Mouse (Mus musculus): Measurements from ENCODE around the gene Lpcat2b. TPM values are rescaled to one million over a fixed set of nuclear protein-coding genes. Genes with fewer than 3 reads are reported as not detected.

The Lpcat2b gene
- not detected in 2 replicates for total RNA-seq (2023)

GRCm38 (mm10) chr5:107431249-107431648 lies at the start of gene Lpcat2b:
Gene Lpcat2b, plus strand, starts transcription at chr5:107431549.

DNA sequence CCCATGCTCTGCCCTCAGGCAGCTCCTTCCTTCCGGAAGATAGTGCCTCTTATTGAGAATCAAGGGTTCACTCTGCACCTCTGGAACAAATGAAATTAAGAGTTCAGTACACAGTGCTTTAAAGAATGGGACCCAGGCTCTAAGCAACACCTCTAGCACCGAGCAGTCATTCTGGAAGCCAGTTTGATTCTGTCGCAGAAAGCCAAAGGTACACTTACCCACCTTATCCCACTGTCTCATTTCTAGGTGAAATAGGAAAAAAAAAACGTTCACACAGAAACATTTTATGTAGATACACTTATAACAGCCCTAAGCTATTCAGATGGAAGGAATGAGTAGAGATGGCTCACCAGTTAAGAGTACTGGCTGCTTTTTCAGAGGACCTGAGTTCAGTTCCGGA lies 28.9 kb upstream of the Lpcat2b start, which contains the start of gene Ephx4:
Gene Ephx4 (plus strand): TSS at position 301 of the 400 bp plus-strand sequence.

GRCm38 (mm10) chr5:107437464-107438281 lies 6.3 kb downstream of the Lpcat2b start, which contains the start of gene Btbd8:
Gene Btbd8, plus strand, starts transcription at chr5:107437997.

Other genes starting within 250 kb of the Lpcat2b start
- gene Tgfbr3, start 141.9 kb upstream of the Lpcat2b start, total RNA-seq (2023) = 1.2 and 1.3 TPM in 2 replicates
- 0.27 and 0.38 TPM in 2 replicates for gene Brdt, start 100.4 kb upstream of the Lpcat2b start, total RNA-seq (2023)
- gene Ephx4, start 28.8 kb upstream of the Lpcat2b start, total RNA-seq (2023) = not detected in 2 replicates
- 2.9 and 4.4 TPM in 2 replicates for gene Btbd8, start 6.4 kb downstream of the Lpcat2b start, total RNA-seq (2023)
- gene Gm42669, start 76.1 kb downstream of the Lpcat2b start, total RNA-seq (2023) = not detected in 2 replicates
- not detected in 2 replicates for gene 1700028K03Rik, start 103.2 kb downstream of the Lpcat2b start, total RNA-seq (2023)
- gene Rpap2, start 165.8 kb downstream of the Lpcat2b start, total RNA-seq (2023) = 4.4 and 6.8 TPM in 2 replicates
- 1.5 and 1.8 TPM in 2 replicates for gene Glmn, start 166.3 kb downstream of the Lpcat2b start, total RNA-seq (2023)

Measured in neutrophil, adult 65 days (primary cell).